Mouse (Mus musculus) ovary, adult 18-20 months (tissue): Measurements from ENCODE around the gene Mfsd13b.
"Not testable (repeated sequence)": the region's sequence is repeated elsewhere in the genome, so short reads cannot be mapped to it uniquely, and the experiment has no call there.

Experiments
- DNase-seq: peaks from one replicate; pipeline ENCODE4 v3.0.0; 2022; ENCODE audit warnings: low spot score, mixed read lengths

Mfsd13b gene

GRCm38 (mm10) chr7:120982200-120982841, at the start of gene Mfsd13b, which contains the start of gene Cdr2:
Gene Mfsd13b, plus strand, starts transcription at chr7:120982509.
Gene Cdr2, minus strand, starts transcription at chr7:120982312.
- DNase-seq, result peak; percentile 93

GRCm38 (mm10) chr7:120933110-120933509, 49.2 kb upstream of the Mfsd13b start:
- no peak for DNase-seq

GRCm38 (mm10) chr7:120933680-120934195, 48.6 kb upstream of the Mfsd13b start:
- DNase-seq, result no peak

GRCm38 (mm10) chr7:120934716-120935115, 47.6 kb upstream of the Mfsd13b start:
- no peak for DNase-seq

GRCm38 (mm10) chr7:120936522-120936921, 45.8 kb upstream of the Mfsd13b start:
- DNase-seq, result no peak

- DNase-seq, result no peak
Observed at GRCm38 (mm10) chr7:120938206-120938605, 44.1 kb upstream of the Mfsd13b start.

GRCm38 (mm10) chr7:120940343-120940742, 42.0 kb upstream of the Mfsd13b start:
- no peak for DNase-seq

GRCm38 (mm10) chr7:120941214-120941613, 41.1 kb upstream of the Mfsd13b start:
- no peak for DNase-seq

- no peak for DNase-seq
Observed at GRCm38 (mm10) chr7:120942506-120942905, 39.8 kb upstream of the Mfsd13b start.

GRCm38 (mm10) chr7:120943936-120944509, 38.3 kb upstream of the Mfsd13b start:
- DNase-seq, result no peak

GRCm38 (mm10) chr7:120953591-120953990, 28.7 kb upstream of the Mfsd13b start:
- not testable (repeated sequence) for DNase-seq

- no peak for DNase-seq
Observed at GRCm38 (mm10) chr7:120960116-120960515, 22.2 kb upstream of the Mfsd13b start.

GRCm38 (mm10) chr7:120960601-120961000, 21.7 kb upstream of the Mfsd13b start:
- DNase-seq, result no peak

- DNase-seq, result no peak
Observed at GRCm38 (mm10) chr7:120961893-120962292, 20.4 kb upstream of the Mfsd13b start.

- DNase-seq, result no peak
Observed at GRCm38 (mm10) chr7:120963126-120963525, 19.2 kb upstream of the Mfsd13b start.

- DNase-seq, result no peak
Observed at GRCm38 (mm10) chr7:120969221-120969620, 13.1 kb upstream of the Mfsd13b start.

- no peak for DNase-seq
Observed at GRCm38 (mm10) chr7:120970112-120970511, 12.2 kb upstream of the Mfsd13b start.

GRCm38 (mm10) chr7:120972471-120972870, 9.8 kb upstream of the Mfsd13b start:
- not testable (repeated sequence) for DNase-seq

- no peak for DNase-seq
Observed at GRCm38 (mm10) chr7:120974001-120974400, 8.3 kb upstream of the Mfsd13b start.

- DNase-seq, result no peak
Observed at GRCm38 (mm10) chr7:120977063-120977462, 5.2 kb upstream of the Mfsd13b start.

GRCm38 (mm10) chr7:120980041-120980440, 2.3 kb upstream of the Mfsd13b start:
- no peak for DNase-seq

- peak; percentile 17 for DNase-seq
Observed at GRCm38 (mm10) chr7:120980931-120981924, 1.1 kb upstream of the Mfsd13b start.
